Mouse (Mus musculus) kidney, adult 2 months (tissue): ENCODE results near the gene Capn1. TPM values are rescaled to one million over a fixed set of nuclear protein-coding genes. Genes with fewer than 3 reads are reported as not detected.
A peak's percentile ranks its signal among the peaks of the same experiment; 100 is the strongest.

ENCODE experiments used
- DNase-seq: peaks from one replicate; pipeline ENCODE4 v3.0.0; 2021
- H3K27ac ChIP-seq: fragments of 200-500 bp; 2 replicates; pipeline ENCODE4 v1.5.1; 2012; ENCODE audit warnings: low read depth, low read length, control low read depth, inconsistent platforms; ENCODE audit not compliant: insufficient read depth
- H3K27me3 ChIP-seq: fragments of 200-500 bp; replicated peaks from 2 replicates; pipeline ENCODE4 v1.6.1; 2012; ENCODE audit warnings: mild to moderate bottlenecking, moderate library complexity, low read length, inconsistent platforms; ENCODE audit not compliant: control insufficient read depth, insufficient read depth
- H3K36me3 ChIP-seq: fragments of 200-500 bp; 2 replicates; pipeline ENCODE4 v1.6.1; 2012; ENCODE audit warnings: mild to moderate bottlenecking, moderate library complexity, low read length, inconsistent platforms; ENCODE audit not compliant: control insufficient read depth, insufficient read depth
- H3K4me1 ChIP-seq: fragments of 200-500 bp; 2 replicates; pipeline ENCODE4 v1.6.1; 2011; ENCODE audit warnings: low read length; ENCODE audit not compliant: control insufficient read depth, insufficient read depth
- H3K4me3 ChIP-seq: fragments of 200-500 bp; 2 replicates; pipeline ENCODE4 v1.5.1; 2011; ENCODE audit warnings: mild to moderate bottlenecking, low read depth, low read length, control low read depth; ENCODE audit not compliant: insufficient read depth
- CTCF ChIP-seq: fragments of 200-500 bp; conservative IDR thresholded peaks from 2 replicates; pipeline ENCODE4 v1.5.1; 2011; ENCODE audit warnings: low read depth, mild to moderate bottlenecking, control low read depth, low read length, moderate library complexity, mixed read lengths; ENCODE audit not compliant: insufficient read depth, insufficient read length
- POLR2A ChIP-seq: fragments of 200-500 bp; IDR thresholded peaks from one replicate; pipeline ENCODE4 v1.6.1; 2011; ENCODE audit warnings: low read depth, low read length, control low read depth
- WGBS: fragments of 180-500 bp; shearing (Covaris S2); methylation state at CpG from one replicate; pipeline ENCODE4 v1.1.7; 2018; 5-methylcytosine and 5-hydroxymethylcytosine counted together
- polyA plus RNA-seq: library from polyadenylated mRNA; depleted of rRNA; stranded (reverse); fragments of >200 nt; gene quantifications from 2 replicates; pipeline ENCODE4 v1.2.3, GENCODE M21; 2012

Capn1 gene
- polyA plus RNA-seq, 1 experiment: 38.0 TPM

GRCm38 (mm10) chr19:5975676-5976075, 40.0 kb downstream of the Capn1 start:
- TF ChIP-seq CTCF: no peak
- no peak for TF ChIP-seq POLR2A
- Histone ChIP-seq H3K4me3 (no peak overlapping the region), H3K36me3 (no peaks in the 10 kb centered on the region), H3K4me1 (no peaks in the 10 kb centered on the region), H3K27me3 (no peaks in the 10 kb centered on the region), H3K27ac (no peak overlapping the region)
- no peak for DNase-seq
- WGBS: 70% methylated on average over 4 of the region's 4 CpGs

GRCm38 (mm10) chr19:5975112-5975511, 40.6 kb downstream of the Capn1 start:
- WGBS: 82% methylated on average over 4 of the region's 4 CpGs
- no peaks in the 10 kb centered on the region for H3K27me3 ChIP-seq
- no peak for TF ChIP-seq CTCF
- TF ChIP-seq POLR2A: no peak
- H3K4me1 ChIP-seq: no peaks in the 10 kb centered on the region
- H3K27ac ChIP-seq: no peak overlapping the region
- H3K36me3 ChIP-seq: no peaks in the 10 kb centered on the region
- DNase-seq: no peak
- H3K4me3 ChIP-seq: no peak overlapping the region

GRCm38 (mm10) chr19:5967664-5968063, 48.0 kb downstream of the Capn1 start:
- Histone ChIP-seq H3K27ac (no peak overlapping the region), H3K4me1 (peaks cover 5% of the 10 kb centered on the region; the same call in 1 of the 2 replicates), H3K36me3 (no peaks in the 10 kb centered on the region), H3K4me3 (no peak overlapping the region), H3K27me3 (no peaks in the 10 kb centered on the region)
- DNase-seq: no peak
- TF ChIP-seq POLR2A: no peak
- WGBS: 92% methylated on average over 10 of the region's 10 CpGs

- 84% methylated on average over 6 of the region's 6 CpGs for WGBS
- Histone ChIP-seq H3K4me3 (no peak overlapping the region), H3K36me3 (no peaks in the 10 kb centered on the region), H3K4me1 (peaks cover 5% of the 10 kb centered on the region; the same call in 1 of the 2 replicates), H3K27me3 (no peaks in the 10 kb centered on the region), H3K27ac (no peak overlapping the region)
- TF ChIP-seq CTCF: no peak
- DNase-seq: no peak
Observed at GRCm38 (mm10) chr19:5966786-5967185, 48.9 kb downstream of the Capn1 start.

GRCm38 (mm10) chr19:5965910-5966309, 49.8 kb downstream of the Capn1 start:
- no peak overlapping the region for H3K27ac ChIP-seq
- TF ChIP-seq POLR2A (no peak), CTCF (no peak)
- H3K4me1 ChIP-seq: peaks cover 5% of the 10 kb centered on the region; the same call in 1 of the 2 replicates
- DNase-seq: no peak
- H3K4me3 ChIP-seq: no peak overlapping the region
- H3K27me3 ChIP-seq: no peaks in the 10 kb centered on the region
- WGBS: 92% methylated on average over 2 of the region's 2 CpGs
- no peaks in the 10 kb centered on the region for H3K36me3 ChIP-seq

- TF ChIP-seq POLR2A (no peak), CTCF (peak; percentile 94)
- Histone ChIP-seq H3K36me3 (no peaks in the 10 kb centered on the region), H3K4me3 (no peak overlapping the region), H3K4me1 (peaks cover 5% of the 10 kb centered on the region; the same call in 1 of the 2 replicates), H3K27ac (no peak overlapping the region), H3K27me3 (no peaks in the 10 kb centered on the region)
- WGBS: 17% methylated on average over 4 of the region's 4 CpGs
- peak; percentile 81 for DNase-seq
Observed at GRCm38 (mm10) chr19:5965280-5965679, 50.4 kb downstream of the Capn1 start.

- TF ChIP-seq POLR2A (no peak), CTCF (no peak)
- no peak for DNase-seq
- Histone ChIP-seq H3K4me1 (peaks cover 5% of the 10 kb centered on the region; the same call in 1 of the 2 replicates), H3K27me3 (no peaks in the 10 kb centered on the region), H3K27ac (no peak overlapping the region), H3K4me3 (no peak overlapping the region), H3K36me3 (no peaks in the 10 kb centered on the region)
- 83% methylated on average over 2 of the region's 2 CpGs for WGBS
Observed at GRCm38 (mm10) chr19:5964804-5965203, 50.9 kb downstream of the Capn1 start.
